Mouse (Mus musculus): Measurements from ENCODE around the gene Syngr1. TPM values are rescaled to one million over a fixed set of nuclear protein-coding genes. Genes with fewer than 3 reads are reported as not detected.

Gene Syngr1
- polyA plus RNA-seq, 1 experiment, result 95.0 TPM

DNA sequence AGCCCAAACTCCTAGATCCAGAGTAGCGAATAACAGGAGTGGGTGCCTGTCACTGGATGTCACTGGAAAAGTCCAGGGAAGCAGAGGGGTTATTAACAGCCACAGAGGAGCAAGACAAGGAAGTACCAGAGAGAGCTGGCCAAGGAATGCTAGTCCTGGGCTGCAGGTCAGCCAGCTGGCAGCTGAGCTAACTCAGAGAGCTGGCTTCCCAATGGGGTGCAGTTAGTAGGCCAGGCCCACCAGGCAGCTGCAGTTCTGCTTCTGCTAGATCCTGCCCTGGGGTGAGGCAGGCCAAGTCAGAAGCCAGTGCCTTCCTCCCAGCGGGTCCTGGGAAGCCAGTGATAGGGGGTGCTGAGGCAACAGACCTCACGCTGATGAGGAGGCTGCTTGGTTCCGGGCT lies 69.6 kb downstream of the Syngr1 start:
- TF ChIP-seq CTCF (IDR thresholded peaks at IDR 0.05; ENCODE audit: low read depth, low read length), result no peak
- TF ChIP-seq POLR2A (IDR thresholded peaks at IDR 0.05; ENCODE audit: borderline replicate concordance, low read depth, low read length), result no peak
- no peak overlapping the region for H3K27ac ChIP-seq (ENCODE audit: insufficient read depth, low read depth, low read length)
- no peak overlapping the region for H3K4me3 ChIP-seq (ENCODE audit: insufficient read depth, low read length)
- no peaks in the 10 kb centered on the region for H3K4me1 ChIP-seq (ENCODE audit: control insufficient read depth, insufficient read depth, low read length)

DNA sequence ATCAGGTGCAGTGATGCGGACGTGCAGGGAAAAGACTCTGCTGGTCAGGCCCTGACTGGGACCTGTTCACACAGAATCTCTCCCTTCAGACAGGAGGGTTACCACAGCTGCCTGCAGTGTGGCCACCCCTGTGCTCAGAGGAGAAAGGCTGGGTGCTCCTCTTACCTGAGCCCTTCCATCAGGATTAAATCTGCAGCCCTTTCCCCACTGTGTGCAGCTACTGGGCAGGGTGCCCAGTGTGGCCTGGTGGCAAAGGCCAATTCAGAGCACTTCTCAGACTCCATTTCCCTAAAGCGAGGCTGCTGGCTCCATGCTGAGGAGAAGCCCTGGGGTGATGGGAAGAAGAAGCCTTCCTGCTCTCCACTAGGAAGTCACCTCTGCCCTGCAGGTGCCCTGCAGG lies 70.1 kb downstream of the Syngr1 start:
- H3K4me3 ChIP-seq (ENCODE audit: insufficient read depth, low read length), result no peak overlapping the region
- no peaks in the 10 kb centered on the region for H3K4me1 ChIP-seq (ENCODE audit: control insufficient read depth, insufficient read depth, low read length)
- TF ChIP-seq POLR2A (IDR thresholded peaks at IDR 0.05; ENCODE audit: borderline replicate concordance, low read depth, low read length), result no peak
- no peak for TF ChIP-seq CTCF (IDR thresholded peaks at IDR 0.05; ENCODE audit: low read depth, low read length)
- H3K27ac ChIP-seq (ENCODE audit: insufficient read depth, low read depth, low read length), result no peak overlapping the region

DNA sequence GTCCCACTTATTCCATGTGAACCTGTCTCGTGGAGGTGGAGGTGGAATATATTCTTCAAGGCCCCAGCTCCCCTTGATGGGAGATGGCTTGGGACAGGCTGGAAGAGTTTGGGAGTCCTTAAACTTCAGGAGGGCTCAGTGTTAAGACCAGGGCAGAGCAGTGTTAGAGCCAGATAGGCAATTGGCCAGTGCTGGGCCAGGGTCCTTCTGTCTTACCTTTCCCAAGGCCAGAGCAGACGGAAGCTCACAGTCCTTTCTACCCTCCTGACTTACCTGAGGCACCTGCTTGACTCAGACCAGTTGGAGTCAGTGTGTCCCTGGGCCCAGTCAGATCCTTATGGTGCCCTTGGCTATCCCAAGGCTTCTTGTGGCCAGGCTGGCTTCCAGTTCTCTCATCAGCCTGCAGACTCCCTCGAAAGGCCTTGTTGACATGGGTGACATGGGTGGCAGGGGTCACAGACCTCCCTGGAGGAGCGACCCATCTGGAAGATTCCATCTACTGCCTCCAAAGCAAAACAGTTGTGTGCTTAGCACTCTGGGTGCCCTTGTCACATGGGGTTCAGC lies 71.3 kb downstream of the Syngr1 start:
- no peak for TF ChIP-seq CTCF (IDR thresholded peaks at IDR 0.05; ENCODE audit: low read depth, low read length)
- no peak for TF ChIP-seq POLR2A (IDR thresholded peaks at IDR 0.05; ENCODE audit: borderline replicate concordance, low read depth, low read length)
- H3K4me1 ChIP-seq (ENCODE audit: control insufficient read depth, insufficient read depth, low read length), result no peaks in the 10 kb centered on the region
- no peak overlapping the region for H3K4me3 ChIP-seq (ENCODE audit: insufficient read depth, low read length)
- no peak overlapping the region for H3K27ac ChIP-seq (ENCODE audit: insufficient read depth, low read depth, low read length)

DNA sequence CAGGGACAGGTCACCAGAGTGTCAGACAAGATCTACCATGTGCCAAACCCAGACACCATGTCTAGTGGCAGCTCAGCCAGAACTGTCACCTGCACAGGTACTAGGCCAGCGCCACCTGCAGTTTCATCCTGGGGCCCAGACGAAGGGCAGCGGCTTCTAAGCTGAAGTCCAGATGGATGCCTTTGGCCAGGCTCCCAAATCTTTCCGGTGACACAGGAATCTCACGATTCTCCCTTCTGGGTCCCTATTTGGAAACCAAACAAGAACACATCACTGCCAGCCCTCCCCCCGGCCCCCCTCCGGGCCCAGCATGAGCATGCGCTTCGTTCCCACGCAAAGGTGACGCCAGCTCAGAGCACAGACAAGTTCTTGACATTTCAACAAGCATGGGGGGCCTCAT lies 72.1 kb downstream of the Syngr1 start:
- Histone ChIP-seq H3K27ac (ENCODE audit: insufficient read depth, low read depth, low read length) (no peak overlapping the region), H3K4me1 (ENCODE audit: control insufficient read depth, insufficient read depth, low read length) (no peaks in the 10 kb centered on the region), H3K4me3 (ENCODE audit: insufficient read depth, low read length) (no peak overlapping the region)
- TF ChIP-seq CTCF (IDR thresholded peaks at IDR 0.05; ENCODE audit: low read depth, low read length) (no peak), POLR2A (IDR thresholded peaks at IDR 0.05; ENCODE audit: borderline replicate concordance, low read depth, low read length) (no peak)

DNA sequence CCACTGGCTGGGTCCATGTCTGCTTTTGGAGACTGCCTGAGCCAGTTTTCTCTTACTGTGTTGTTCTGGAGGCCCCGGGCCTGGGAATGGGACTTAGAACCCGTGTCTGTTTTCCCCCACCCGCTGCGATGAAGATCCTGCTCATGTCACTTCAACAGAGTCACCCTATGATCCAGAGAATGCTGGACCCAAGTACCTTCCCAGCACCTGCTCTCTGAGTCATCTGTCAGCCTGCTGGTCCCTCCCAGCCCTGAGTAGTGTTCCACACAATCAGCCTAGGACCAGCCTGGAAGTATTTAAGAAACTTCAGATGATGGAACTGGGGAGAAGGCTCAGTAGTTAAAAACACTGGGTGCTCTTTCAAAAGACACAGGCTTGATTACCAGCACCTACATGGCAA lies 72.6 kb downstream of the Syngr1 start:
- Histone ChIP-seq H3K27ac (ENCODE audit: insufficient read depth, low read depth, low read length) (no peak overlapping the region), H3K4me1 (ENCODE audit: control insufficient read depth, insufficient read depth, low read length) (no peaks in the 10 kb centered on the region), H3K4me3 (ENCODE audit: insufficient read depth, low read length) (no peak overlapping the region)
- no peak for TF ChIP-seq CTCF (IDR thresholded peaks at IDR 0.05; ENCODE audit: low read depth, low read length)
- TF ChIP-seq POLR2A (IDR thresholded peaks at IDR 0.05; ENCODE audit: borderline replicate concordance, low read depth, low read length), result no peak

DNA sequence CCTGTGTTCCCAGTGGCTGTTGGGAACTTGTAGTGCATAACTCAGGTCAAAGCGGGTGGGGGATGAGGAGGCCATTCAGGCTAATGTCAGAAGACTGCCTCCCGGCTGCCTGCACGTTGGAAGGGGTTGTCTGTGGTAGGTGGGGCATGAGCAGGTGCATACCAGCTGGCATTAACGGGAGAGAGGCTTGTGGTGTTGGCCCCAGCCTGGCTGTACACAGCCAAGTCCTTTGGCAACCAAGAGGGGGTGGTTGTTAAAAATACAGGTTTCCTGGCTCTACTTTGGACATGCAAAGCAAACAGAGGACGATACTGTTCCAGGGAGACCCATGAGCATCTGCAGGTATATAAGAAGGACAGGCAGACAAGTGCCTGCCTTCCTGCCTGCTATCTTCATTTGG lies 74.3 kb downstream of the Syngr1 start:
- Histone ChIP-seq H3K4me1 (ENCODE audit: control insufficient read depth, insufficient read depth, low read length) (no peaks in the 10 kb centered on the region), H3K4me3 (ENCODE audit: insufficient read depth, low read length) (no peak overlapping the region), H3K27ac (ENCODE audit: insufficient read depth, low read depth, low read length) (no peak overlapping the region)
- TF ChIP-seq CTCF (IDR thresholded peaks at IDR 0.05; ENCODE audit: low read depth, low read length), result no peak
- no peak for TF ChIP-seq POLR2A (IDR thresholded peaks at IDR 0.05; ENCODE audit: borderline replicate concordance, low read depth, low read length)

Other genes with a start within 250 kb of the Syngr1 start
- gene Apobec3, start 199.7 kb upstream of the Syngr1 start, polyA plus RNA-seq (2012; ENCODE audit: insufficient read depth, insufficient read length, missing spikeins), result 179 and 198 TPM in 2 replicates
- gene Cbx7, start 120.2 kb upstream of the Syngr1 start, polyA plus RNA-seq (2012; ENCODE audit: insufficient read depth, insufficient read length, missing spikeins), result 18.5 and 32.9 TPM in 2 replicates
- gene Pdgfb, start 76.4 kb upstream of the Syngr1 start, polyA plus RNA-seq (2012; ENCODE audit: insufficient read depth, insufficient read length, missing spikeins), result 47.3 and 52.2 TPM in 2 replicates
- gene Rpl3, start 534 bp downstream of the Syngr1 start, polyA plus RNA-seq (2012; ENCODE audit: insufficient read depth, insufficient read length, missing spikeins), result 928 and 957 TPM in 2 replicates
- 18.3 and 19.2 TPM in 2 replicates for gene Tab1, start 41.8 kb downstream of the Syngr1 start, polyA plus RNA-seq (2012; ENCODE audit: insufficient read depth, insufficient read length, missing spikeins)
- gene Mgat3, start 82.4 kb downstream of the Syngr1 start, polyA plus RNA-seq (2012; ENCODE audit: insufficient read depth, insufficient read length, missing spikeins), result not detected in 2 replicates
- gene Mief1, start 142.7 kb downstream of the Syngr1 start, polyA plus RNA-seq (2012; ENCODE audit: insufficient read depth, insufficient read length, missing spikeins), result 19.7 and 22.2 TPM in 2 replicates
- gene AC140267.1, start 144.5 kb downstream of the Syngr1 start, polyA plus RNA-seq (2012; ENCODE audit: insufficient read depth, insufficient read length, missing spikeins), result not detected in 2 replicates
- 122 and 133 TPM in 2 replicates for gene Atf4, start 163.8 kb downstream of the Syngr1 start, polyA plus RNA-seq (2012; ENCODE audit: insufficient read depth, insufficient read length, missing spikeins)
- gene Rps19bp1, start 173.0 kb downstream of the Syngr1 start, polyA plus RNA-seq (2012; ENCODE audit: insufficient read depth, insufficient read length, missing spikeins), result 18.6 and 26.0 TPM in 2 replicates
- gene Cacna1i, start 195.9 kb downstream of the Syngr1 start, polyA plus RNA-seq (2012; ENCODE audit: insufficient read depth, insufficient read length, missing spikeins), result 0.13 TPM in 1 of 2 replicates, not detected in the other

All from bone marrow macrophage, adult 2 months (primary cell).